Mouse (Mus musculus) heart, adult 2 months (tissue): Measurements from ENCODE around the gene Nsun5.

ENCODE experiments used
- CTCF ChIP-seq: fragments of 200-600 bp; IDR thresholded peaks from 2 replicates; pipeline ENCODE4 v1.8.1; 2022; ENCODE audit warnings: antibody characterized with exemption, mild to moderate bottlenecking, moderate library complexity
- EP300 ChIP-seq: fragments of 200-500 bp; IDR thresholded peaks from 2 replicates; pipeline ENCODE4 v1.6.1; 2011; ENCODE audit warnings: low read depth, low read length, control low read depth; ENCODE audit not compliant: insufficient read depth
- POLR2A ChIP-seq: fragments of 200-500 bp; IDR thresholded peaks from 2 replicates; pipeline ENCODE4 v1.6.1; 2011; ENCODE audit warnings: mild to moderate bottlenecking, low read depth, low read length, control low read depth; ENCODE audit not compliant: insufficient read depth

GRCm38 (mm10) chr5:135381356-135381925, 11.7 kb downstream of the Nsun5 start:
- TF ChIP-seq CTCF (no peak), POLR2A (no peak), EP300 (no peak)
